Mouse (Mus musculus) cerebral cortex, adult 2 months (tissue): Measurements from ENCODE around the gene Hivep3.

Experiments used
- WGBS: fragments of 180-500 bp; shearing (Covaris S2); methylation state at CpG from one replicate; pipeline ENCODE4 v1.1.7; 2018; 5-methylcytosine and 5-hydroxymethylcytosine counted together

Gene Hivep3

DNA sequence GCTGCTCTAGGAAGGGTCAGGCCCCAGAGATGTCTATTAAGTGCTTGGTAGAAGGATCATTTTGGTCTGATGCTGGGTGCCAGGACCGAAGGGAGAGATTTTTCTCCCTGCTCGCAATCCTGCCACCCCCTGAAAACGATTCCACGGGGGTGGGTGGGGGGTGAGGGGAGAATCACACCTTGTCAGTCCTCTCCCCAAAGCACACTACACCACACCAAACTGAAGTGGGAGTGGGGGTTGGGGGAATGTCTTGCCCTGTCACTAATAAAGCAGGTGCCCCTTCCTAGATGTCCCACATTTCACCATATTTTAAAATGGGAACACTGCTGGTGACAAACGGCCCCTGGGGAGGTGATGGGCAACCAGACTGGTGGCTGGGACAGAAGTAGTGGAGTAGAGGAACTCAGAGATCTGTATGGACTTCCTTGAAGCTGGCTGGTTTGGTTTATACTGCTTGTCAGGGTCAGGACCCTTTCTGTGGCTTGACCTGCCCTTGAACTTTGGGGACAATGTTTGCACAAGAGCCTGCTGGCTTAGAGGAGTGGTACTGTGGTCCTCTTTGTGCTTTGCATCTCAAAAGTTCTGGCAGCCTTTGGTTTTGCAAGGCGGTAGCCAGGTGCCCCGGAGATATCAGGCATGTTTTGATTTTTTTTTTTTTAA lies 81.7 kb downstream of the Hivep3 start:
- WGBS = 18% methylated on average over 7 of the region's 7 CpGs

DNA sequence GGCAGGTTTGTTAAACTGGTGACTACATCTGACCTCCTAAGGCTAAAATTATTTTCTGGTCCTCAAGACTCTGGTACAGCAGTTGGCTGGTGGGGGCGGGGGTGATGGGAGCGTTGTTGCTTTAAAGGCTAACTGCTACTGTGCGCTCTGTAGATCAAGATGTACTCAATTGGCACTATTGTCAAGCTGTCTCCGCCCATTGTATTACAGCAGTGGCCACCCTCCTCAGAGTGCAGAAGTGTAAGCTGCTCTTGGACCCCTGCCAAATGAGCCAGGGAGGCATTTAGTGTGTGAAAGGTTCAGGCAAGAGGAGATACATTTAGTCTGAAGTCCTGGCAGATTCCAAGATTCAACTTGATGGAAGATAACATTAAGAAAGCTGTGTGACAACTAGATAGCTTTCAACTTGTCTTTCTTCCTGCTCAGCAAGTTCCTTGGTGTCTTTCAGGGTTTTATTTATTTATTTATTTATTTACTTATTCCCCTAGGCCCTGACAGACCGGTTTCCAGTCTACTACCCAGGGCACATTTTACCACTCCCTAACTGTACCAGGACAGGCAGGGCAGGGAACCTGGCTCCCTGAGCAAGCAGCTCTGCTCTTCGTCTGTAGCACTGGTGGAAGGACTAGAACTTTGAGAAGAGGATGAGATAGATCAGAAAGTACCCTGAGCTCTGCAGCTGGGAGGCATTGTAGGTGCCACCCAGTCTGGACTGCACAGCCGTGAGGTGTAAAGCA lies 83.2 kb downstream of the Hivep3 start:
- 29% methylated on average over 7 of the region's 7 CpGs for WGBS

DNA sequence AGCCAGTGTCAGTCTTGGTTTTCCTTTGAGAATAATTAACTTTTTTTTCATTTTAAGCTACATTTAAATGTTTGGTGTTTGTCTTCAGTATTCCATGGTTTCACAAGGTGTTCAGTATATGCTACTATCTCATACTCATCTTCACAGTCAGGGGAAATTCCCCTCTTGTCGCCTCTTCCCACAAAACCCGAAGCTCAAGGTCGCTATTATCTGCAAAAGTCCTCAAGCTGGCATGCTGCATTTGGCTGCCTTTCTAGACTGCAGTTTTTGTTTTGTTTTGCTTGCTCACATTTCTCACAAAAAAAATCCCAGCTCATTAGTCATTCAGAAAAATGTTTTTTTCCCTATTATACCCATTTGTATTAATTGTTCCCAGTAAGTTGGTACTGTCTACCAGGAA lies 92.4 kb downstream of the Hivep3 start:
- whole genome bisulfite sequencing = 67% methylated on average over 3 of the region's 3 CpGs

- whole genome bisulfite sequencing = 65% methylated on average over 3 of the region's 3 CpGs
These were observed 94.8 kb downstream of the Hivep3 start for GRCm38 (mm10) chr4:119828386-119828785.

DNA sequence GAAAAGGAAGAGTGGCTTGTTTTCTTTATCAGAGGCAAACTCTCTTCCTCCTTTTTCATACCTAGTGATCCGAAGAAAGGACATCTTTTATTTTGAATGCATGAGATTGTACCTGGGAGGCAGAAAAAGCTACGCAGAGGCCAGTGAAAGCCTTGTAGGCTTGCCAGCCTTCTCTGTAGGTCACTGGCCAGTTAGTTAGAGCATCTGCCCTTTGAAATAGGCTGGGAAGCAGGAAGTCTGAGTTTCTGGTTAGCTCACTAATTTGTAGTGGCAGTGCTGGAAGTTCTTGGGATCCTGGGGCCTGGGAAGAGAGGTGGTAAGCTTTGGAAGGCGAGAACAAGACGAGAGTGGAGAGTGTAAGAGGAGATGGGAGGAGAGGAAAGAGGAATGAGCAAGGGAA lies 95.4 kb downstream of the Hivep3 start:
- WGBS = 85% methylated on average over 4 of the region's 4 CpGs

DNA sequence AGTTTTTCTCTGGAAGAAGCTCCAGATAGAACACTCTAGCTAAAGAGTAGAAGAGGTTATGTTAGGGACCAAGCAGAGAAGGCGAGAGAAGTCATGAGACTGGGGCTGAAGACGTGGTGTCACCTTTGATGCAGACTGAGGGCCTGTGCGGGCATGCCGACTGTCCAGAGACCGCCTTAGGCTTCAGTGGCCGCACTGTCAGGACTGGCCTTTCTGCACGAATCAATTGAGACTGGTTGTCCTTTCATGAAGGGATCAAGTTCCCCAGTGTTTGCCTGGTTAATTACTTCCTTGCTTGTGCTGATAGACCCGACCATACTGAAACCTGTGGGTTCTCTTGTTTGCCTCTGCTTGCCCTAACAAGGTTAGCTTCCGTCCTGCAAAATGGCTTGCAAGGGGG lies 99.7 kb downstream of the Hivep3 start:
- WGBS = 72% methylated on average over 9 of the region's 9 CpGs

- WGBS = 77% methylated on average over 5 of the region's 5 CpGs
These were observed 100.3 kb downstream of the Hivep3 start for GRCm38 (mm10) chr4:119833884-119834283.

DNA sequence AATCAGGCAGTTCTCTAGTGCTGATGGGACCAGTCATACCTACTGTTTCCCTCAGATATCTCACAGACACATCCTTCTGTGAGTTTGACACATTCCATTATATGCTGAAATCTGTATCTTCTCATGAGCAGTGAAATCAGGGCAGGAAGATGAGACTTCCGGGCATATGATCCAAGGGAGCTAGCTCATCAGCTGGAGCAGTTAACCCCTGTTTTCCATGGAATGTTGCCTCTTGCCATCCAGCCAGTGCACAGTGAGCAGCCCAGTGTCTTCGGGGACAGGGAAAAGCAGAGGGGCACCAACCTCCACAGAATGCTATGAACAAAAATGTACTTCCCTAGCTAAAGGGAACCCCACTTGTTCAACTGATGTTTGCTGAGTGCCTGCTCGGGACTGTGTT lies 102.6 kb downstream of the Hivep3 start:
- WGBS = 83% methylated on average over 3 of the region's 3 CpGs

DNA sequence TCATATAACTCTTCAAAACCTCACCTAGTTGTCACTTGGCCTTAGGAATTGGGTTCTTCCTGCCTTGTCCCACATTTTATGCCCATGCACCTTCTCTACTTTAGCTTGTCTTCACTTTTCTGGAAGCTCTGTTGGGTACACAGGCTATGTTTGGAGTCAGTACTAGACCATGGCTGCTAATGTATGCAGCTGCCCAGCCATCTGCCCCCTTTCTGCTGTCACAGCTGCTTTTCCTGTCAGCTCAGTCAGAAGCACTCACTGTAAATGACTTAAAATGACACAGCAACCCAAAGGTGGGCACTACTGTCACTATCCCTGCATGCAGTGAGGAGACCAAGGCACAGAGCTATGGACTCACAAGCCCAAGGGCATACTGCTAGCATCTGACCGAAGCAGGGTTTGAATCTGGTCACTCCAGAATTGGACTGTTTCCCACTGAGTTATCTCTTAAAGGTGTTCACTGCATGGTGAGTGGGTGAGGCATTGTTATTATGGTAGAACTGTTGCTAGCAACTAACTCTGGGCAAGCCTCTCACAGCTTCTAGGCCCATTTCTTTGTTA lies 104.0 kb downstream of the Hivep3 start:
- 88% methylated on average over 1 of the region's 1 CpGs for WGBS

DNA sequence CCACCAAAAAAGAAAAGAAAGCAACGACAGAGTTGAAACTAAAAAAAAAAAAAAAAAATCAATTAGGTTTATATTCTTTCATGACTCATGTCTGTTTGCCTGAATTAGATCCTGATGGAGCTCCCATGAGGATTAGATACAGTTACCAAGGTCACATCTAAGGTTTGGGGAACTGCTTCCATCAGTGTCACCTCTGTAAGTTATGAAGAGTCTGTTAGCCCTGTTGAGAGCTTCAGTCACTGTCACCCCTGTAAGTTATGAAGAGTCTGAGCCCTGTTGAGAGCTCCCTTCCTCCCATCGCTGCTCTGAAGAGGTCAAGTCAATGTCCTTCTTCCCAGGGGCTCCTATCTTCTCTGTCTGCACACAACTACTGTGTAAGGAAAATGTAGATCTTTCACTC lies 104.7 kb downstream of the Hivep3 start:
- 74% methylated on average over 2 of the region's 2 CpGs for WGBS

DNA sequence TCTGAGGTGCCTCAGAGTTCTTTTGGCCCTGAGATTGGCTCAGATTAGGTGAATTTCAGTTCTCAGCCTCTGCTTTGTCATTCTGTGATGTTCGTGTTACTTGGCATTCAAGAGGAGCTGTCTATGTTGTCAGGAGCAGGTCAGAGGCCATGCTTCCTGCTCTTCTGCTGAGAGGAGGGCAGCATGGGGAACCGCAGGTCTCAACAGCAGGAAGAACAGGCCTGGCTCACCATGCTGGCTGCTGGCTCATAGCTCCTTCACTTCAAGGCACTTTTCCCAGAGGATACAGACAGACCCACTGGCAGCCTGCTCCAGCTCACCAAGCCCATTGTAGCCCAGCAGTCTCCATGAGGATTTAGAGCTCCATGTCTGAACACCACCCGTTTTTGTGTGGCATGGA lies 109.7 kb downstream of the Hivep3 start:
- 43% methylated on average over 3 of the region's 3 CpGs for WGBS

DNA sequence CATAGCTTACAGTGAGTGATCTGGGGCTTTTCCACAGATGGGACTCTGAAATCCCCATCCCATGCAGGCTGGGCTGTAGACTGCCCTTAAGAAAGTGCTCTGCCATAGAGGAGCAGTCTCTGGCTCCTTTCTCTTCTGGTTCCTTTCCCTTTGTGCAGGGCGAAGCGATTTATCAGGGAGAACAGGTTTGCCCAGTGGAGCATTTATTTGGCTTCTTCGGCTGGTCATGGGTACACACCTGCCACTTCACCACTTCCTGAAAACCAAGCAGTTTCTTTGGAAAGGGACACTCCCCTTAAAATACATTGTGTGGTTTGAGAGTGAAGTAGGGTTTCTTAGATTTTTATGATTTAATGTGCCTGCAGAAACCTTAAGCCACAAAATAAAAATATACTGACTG lies 110.7 kb downstream of the Hivep3 start:
- WGBS = 88% methylated on average over 3 of the region's 3 CpGs

GRCm38 (mm10) chr4:119845596-119846161 lies 112.1 kb downstream of the Hivep3 start:
- 56% methylated on average over 3 of the region's 3 CpGs for WGBS

GRCm38 (mm10) chr4:119852483-119852882 lies 118.9 kb downstream of the Hivep3 start:
- WGBS = 84% methylated on average over 8 of the region's 8 CpGs

DNA sequence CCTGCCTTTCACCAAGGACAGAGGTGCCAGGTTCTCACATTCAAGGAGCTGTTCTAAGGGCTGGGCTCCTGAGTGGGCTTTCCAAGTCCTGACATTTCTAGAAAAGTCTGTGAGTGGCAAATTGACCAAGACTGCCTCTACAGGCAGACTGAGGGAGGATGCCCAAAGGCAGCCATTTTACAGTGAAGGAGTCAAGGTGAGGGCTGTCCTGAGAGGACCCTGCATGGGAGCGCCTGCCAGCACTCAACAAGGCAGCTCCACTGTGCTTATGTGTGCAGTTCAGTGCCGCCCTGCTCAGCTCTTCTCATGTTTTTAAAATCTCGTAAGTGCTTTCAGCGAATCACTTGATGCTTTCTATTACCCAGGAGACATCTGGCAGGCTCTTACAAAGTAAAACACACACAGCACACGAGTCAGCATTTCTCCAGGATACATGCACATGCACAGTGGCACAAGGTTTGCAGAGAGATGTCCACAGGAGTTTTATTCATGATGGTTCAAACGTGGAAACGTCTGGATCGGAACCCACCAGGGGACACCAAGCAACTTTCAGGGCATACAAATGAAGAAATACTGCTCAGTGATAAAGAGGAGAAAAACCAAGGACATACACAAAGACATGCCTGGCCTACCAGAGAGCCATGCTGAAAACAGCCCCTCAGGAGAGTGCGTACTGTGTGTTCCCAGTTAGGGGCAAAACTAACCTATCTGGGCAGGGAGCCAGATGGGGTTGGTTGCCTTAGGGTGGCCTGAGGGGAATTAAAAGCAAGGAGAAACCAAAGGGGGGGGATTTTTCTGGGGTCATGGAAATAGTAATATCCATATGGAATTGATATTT lies 120.9 kb downstream of the Hivep3 start:
- WGBS = 61% methylated on average over 9 of the region's 9 CpGs

DNA sequence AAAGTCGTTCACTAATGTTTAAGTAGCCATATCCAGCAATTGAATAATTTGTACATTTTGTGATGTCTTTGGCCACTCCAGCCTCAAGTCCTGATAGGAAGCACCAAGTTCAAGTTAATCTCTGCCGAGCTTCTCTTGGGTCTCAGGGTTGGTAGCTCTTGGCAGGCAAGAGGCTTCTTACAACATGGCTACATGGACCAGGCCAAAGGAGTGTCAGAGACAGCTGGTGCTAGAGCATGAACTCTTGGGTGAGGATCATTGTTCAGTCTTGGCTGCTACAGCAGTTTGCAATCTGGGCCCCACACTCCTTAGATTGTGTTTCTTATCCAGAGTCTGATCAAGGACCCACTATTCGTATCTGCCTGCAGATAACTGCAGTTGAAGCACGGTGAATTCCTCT lies 125.9 kb downstream of the Hivep3 start:
- 73% methylated on average over 4 of the region's 4 CpGs for WGBS

DNA sequence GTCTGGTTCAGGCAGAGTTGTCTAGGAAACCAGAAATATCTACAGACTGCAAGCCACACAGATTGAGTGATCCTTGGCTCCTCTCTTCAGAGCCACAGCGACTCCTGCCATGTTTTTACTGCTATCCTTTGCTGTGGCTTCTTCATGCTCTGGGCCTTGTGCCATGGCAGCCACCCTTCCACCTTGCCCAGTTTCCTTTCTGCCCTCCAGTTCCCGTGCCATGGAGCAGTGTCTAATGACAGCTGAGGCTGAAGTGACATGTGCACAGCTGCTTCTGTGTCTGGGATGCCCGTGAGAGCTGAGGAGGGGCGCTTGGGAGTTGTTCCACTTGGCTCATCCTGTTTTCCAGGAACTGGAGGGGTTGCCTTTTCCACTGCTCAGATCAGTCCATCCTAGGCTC lies 127.4 kb downstream of the Hivep3 start:
- WGBS = 43% methylated on average over 4 of the region's 4 CpGs

- 34% methylated on average over 3 of the region's 3 CpGs for WGBS
These were observed 132.4 kb downstream of the Hivep3 start for GRCm38 (mm10) chr4:119865827-119866455.

- 96% methylated on average over 3 of the region's 3 CpGs for WGBS
These were observed 133.5 kb downstream of the Hivep3 start for GRCm38 (mm10) chr4:119867132-119867531.

DNA sequence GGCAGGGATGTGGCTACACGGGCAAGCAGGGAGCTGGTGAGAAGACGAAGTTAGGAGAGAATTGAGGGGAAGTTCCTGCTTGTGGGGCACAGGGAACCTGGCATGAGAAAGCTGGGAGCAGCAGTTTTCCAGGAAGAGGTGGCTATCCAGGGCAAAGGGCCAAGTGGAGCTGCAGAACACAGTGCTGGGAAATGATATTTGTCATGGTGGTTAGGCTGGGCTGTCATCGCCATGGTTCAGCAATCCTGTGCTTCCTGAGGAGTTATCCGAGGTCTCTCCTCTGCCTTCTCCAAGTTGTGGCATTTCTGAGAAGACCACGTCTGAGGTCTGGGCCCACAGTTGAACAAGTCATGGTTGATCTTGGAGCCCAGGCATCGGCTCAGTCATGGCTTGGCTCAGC lies 136.8 kb downstream of the Hivep3 start:
- 57% methylated on average over 6 of the region's 6 CpGs for WGBS

- 88% methylated on average over 2 of the region's 2 CpGs for WGBS
These were observed 137.9 kb downstream of the Hivep3 start for GRCm38 (mm10) chr4:119871441-119871840.
